Mouse (Mus musculus) gastrocnemius, adult 8-10 months (tissue): ENCODE measurements around the gene Chchd10. TPM values are rescaled to one million over a fixed set of nuclear protein-coding genes. Genes with fewer than 3 reads are reported as not detected.

Experiments
- DNase-seq, 2 experiments: peaks; one replicate each; pipeline ENCODE4 v3.0.0; 2022; ENCODE audit warnings: low spot score in 2 of 2
- total RNA-seq, 4 experiments: library from RNA; stranded (reverse); gene quantifications; 2 replicates each; pipeline ENCODE4 v1.2.4; 2022

The Chchd10 gene
- total RNA-seq, 4 experiments from 2014 or later: 1,130 to 1,571 (median 1,273) TPM

DNA sequence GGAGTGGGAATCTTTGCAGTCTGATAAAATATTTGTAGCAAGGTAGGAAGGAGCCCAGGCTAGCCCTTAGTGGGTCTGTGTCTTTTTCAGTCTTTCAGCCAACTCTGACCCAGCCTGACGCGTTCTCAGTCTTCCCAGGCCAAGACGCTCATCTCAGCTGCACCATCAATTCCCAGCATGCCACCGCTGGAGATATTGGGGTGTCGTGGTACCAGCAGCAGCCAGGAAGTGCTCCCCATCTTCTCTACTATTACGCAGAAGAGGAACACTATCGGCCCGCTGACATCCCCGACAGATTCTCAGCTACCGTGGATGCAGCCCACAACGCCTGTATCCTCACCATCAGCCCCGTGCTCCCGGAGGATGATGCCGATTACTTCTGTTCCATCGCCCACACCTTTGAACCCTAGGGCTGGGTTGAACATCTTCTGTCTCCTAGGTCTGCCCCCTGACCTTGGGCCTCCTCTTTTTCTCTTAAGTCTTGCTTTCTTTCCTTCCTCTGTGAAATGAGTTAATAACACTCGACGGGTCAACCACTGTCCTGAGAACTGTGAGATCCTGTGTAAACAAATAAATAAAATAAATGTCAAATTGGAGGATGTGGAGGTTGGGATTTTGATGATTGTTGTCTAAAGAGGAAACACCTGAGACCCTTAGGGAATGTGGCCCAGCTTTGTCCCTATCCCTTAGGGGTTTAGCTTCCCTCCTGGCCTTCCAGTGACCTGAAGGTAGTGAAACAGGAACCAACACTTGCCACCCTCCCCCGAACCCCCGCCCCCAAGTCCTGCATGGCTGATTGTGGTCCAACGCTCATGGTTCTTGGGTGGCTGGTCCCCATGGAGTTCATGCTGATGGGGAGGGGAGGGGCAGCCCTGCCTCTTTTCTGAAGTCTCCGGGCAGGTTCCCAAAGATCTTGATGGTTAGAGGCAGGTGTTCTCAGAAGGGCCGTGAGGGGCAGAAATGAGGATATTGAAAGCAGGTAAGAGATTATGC is 16.4 kb downstream of the Chchd10 start:
- no peak for DNase-seq

DNA sequence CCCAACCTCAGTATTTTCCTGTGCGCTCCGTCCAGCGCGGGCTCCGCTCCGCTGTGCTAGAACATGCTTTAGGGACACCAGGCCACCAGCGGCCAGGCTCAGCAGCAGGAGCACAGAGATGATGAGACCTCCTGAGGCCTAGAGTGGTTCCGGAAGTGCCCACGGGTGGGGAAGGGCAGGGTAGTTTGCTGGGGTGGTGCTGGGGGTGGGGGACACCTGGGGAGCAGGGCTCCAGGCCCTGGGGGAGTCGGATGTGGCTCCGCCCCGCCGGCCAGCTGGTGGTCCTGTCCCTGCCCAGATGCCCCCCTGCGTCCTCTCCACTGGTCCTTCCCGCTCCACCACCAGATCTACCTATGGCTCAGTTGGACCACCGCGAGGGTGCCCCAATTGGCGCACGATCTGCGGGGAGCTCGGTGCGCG is 17.9 kb downstream of the Chchd10 start:
- no peak for DNase-seq

DNA sequence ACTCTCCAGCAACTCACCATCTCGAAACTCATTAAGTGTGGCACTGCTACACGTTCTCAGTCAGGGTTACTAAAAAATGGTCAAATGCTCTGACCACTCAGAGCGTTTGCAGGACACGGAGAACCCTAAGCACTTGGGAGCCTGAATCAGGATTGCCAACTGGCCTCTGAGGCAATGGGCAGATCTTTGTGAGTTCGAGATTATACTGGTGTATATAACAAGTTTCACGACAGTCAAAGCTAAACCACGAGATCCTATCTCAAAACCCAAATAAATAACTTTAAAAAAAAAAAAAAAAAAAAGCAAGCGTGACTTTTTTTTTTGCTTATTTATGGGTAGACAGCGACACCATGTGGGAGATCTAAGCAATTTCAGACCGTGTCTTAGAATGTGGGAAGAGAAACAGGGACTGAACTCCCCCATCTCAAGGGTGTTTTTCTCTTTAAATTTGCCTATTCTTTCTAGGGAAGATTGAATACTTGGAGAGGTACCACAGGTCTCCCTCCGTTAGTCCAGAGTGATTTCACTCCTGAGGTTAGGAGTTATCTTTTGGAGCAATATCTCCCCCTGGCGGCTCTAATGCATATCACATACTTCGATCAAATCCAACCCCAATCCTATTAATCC is 18.6 kb downstream of the Chchd10 start:
- DNase-seq: no peak

DNA sequence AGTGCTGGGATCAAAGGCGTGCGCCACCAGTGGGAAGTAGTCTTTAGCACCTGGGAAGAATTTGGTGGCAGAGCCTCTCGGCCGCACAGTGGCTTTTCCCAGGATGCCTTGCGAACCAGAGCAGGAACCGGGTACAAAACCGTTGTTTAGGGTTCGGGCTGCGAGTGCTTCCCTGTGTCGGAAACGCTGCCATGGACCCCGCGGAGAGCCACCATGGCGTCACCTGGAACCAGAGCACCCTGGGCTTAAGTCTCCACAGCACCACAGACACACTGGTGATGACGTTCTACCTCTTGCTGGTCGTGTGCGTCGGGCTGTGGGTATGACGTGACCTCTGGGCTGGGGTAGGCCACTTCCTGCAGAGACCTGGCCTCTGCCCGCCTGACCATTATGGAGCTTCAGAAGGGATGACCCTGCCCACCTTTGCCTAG is 21.5 kb downstream of the Chchd10 start, which contains the start of gene Gm5134:
Gene Gm5134 (plus strand): TSS at position 134 of the 431 bp plus-strand sequence.
- DNase-seq: no peak

DNA sequence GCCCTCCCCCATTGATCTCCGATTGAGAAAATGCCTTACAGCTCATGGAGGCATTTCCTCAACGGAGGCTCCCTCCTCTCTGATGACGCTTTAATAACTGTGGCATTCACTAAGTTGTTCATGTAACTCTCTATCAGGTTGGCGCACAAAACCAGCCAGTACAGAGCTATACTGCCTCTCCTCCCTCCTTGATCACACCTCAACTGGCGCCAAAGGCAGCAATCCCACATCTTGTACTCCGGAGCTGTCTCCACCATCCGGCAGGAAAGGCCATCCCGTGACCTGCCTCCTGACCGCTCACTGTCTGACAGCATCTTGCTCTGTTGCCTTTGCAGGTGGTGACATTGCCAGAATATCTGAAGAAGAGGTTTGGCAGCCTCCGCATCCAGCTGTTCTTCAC is 40.9 kb downstream of the Chchd10 start:
- no peak for DNase-seq

DNA sequence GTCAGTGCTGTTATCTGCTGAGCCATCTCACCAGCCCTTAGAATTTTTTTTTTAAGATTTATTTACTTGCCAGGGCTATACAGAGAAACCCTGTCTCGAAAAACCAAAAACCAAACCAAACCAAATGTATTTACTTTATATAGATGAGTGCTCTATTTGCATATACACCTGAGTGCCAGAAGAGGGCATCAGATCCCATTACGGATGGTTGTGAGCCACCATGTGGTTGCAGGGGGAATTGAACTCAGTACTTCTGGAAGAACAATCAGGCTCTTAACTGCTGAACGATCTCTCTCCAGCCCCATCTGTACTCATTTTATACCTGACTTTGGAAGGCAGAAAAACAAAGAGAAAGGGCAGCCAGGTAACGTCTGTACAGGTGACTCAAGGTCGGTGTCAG is 42.3 kb downstream of the Chchd10 start:
- DNase-seq: no peak

DNA sequence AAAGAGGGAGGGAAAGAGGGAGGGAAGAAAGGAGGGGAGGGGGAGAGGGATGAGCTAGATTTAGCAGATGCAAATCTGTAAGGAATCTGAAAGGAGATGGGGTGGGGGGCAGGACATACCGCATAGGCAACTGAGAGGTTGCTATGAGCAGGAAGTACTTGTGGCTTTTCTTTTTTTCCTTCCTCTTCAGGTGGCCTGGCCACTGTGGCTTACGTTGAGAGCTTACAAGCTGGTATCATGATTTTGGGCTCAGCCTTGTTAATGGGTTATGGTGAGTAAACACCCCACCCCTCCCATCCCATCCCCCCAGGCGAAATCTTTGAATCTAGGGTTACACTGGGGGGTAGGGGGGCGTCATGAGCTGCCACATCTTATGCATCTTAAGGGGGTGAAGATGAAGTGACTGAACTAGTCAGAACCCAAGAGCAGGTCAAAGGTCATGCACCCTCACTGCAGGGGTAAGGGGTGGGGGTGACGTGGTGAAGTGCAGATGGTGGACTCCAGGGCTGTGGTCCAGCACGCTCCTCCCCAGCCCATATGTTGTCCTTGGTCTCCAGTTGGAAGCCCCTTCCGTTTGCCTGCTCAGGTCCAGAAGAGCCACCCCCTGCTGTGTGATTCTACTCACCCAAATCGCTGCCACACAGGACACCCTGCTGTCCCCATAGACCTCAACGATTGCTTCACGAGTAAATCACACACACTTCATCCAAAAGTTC is 45.3 kb downstream of the Chchd10 start:
- DNase-seq: no peak

DNA sequence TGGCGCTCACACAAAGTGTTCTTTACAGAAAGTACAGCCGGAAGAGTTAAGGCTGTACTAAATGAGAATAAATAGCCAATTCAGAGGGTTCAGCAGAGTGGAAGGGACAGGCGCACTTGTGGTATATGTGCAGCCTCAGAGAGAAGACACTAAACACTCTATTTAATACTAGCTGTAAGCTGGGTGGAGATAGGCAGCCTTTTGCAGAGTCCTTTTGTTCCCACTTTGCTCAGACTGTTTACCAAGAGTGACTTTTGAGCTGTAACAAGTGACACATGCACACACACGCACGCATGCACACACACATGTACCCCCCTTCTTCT is 45.9 kb downstream of the Chchd10 start:
- no peak for DNase-seq

DNA sequence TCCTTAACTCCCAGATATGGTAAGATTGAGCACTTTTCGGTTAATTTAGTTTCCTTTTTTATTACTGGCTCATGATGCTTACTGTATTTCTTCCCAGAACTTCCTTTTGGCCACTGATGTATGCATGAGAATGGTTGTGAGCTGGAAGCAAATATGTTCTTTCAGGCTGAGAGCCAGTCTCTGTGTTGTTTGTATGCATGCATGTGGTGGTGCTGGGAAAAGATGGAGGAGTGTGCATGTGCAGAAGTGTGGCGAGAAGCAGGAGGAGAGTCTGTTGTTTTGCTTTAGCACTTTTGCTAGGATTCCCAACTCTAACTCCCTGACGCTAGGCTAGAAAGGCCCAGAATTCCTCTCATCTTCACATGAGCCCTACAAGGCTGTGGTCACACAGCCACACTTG is 46.5 kb downstream of the Chchd10 start:
- no peak for DNase-seq

Other genes with a start within 250 kb of the Chchd10 start
- 1 to 10 TPM; 6.6 to 9.3 (median 7.4) TPM for gene Cabin1, start 168.8 kb upstream of the Chchd10 start, total RNA-seq
- 10 to 100 TPM; 23.6 to 32.6 (median 29.5) TPM for gene Ddt, start 159.7 kb upstream of the Chchd10 start, total RNA-seq
- not detected for gene Gm20441, start 152.2 kb upstream of the Chchd10 start, total RNA-seq
- gene Gstt3, start 151.7 kb upstream of the Chchd10 start, total RNA-seq: 1 to 10 TPM; 2.6 to 4.8 (median 3.1) TPM
- gene Gstt1, start 134.5 kb upstream of the Chchd10 start, total RNA-seq: 1 to 10 TPM; 4.6 to 8.3 (median 4.8) TPM
- gene Gstt4, start 110.6 kb upstream of the Chchd10 start, total RNA-seq: not detected
- gene Gstt2, start 95.7 kb upstream of the Chchd10 start, total RNA-seq: 1 to 10 TPM; 2.7 to 6.5 (median 3.8) TPM
- 100 to 1,000 TPM; 144 to 161 (median 157) TPM for gene Mif, start 72.9 kb upstream of the Chchd10 start, total RNA-seq
- gene Derl3, start 39.7 kb upstream of the Chchd10 start, total RNA-seq: 1 to 10 TPM in 1 of 4 experiments, not detected in 3; 1.1 TPM
- gene Smarcb1, start 11.5 kb upstream of the Chchd10 start, total RNA-seq: 10 to 100 TPM; 11.0 to 16.7 (median 11.5) TPM
- 1 to 10 TPM in 3 of 4 experiments, under 1 TPM in 1; 0.77 to 2.3 (median 1.4) TPM for gene Mmp11, start 3.4 kb downstream of the Chchd10 start, total RNA-seq
- not detected for gene Gm867, start 7.5 kb downstream of the Chchd10 start, total RNA-seq
- not detected for gene Vpreb3, start 9.9 kb downstream of the Chchd10 start, total RNA-seq
- not detected for gene Gm5134, start 21.4 kb downstream of the Chchd10 start, total RNA-seq
- gene Zfp280b, start 99.5 kb downstream of the Chchd10 start, total RNA-seq: 10 to 100 TPM in 1 of 4 experiments, 1 to 10 TPM in 3; 7.9 to 11.0 (median 9.2) TPM
- gene Slc5a4b, start 177.8 kb downstream of the Chchd10 start, total RNA-seq: not detected
- gene Slc5a4a, start 214.3 kb downstream of the Chchd10 start, total RNA-seq: not detected